Mouse (Mus musculus): ENCODE data around the gene Pisd. TPM values are rescaled to one million over a fixed set of nuclear protein-coding genes. Genes with fewer than 3 reads are reported as not detected.
A peak's percentile ranks its signal among the peaks of the same experiment; 100 is the strongest.

Gene Pisd
- polyA plus RNA-seq, 1 experiment = 28.7 TPM

- H3K27me3 ChIP-seq (ENCODE audit: control insufficient read depth, insufficient read depth, low read length) = no peaks in the 10 kb centered on the region
- H3K27ac ChIP-seq (ENCODE audit: control insufficient read depth, insufficient read depth, low read depth, low read length) = no peak overlapping the region
- no peak overlapping the region for H3K4me3 ChIP-seq (ENCODE audit: control insufficient read depth, low read depth, low read length)
- H3K4me1 ChIP-seq (ENCODE audit: control insufficient read depth, insufficient read depth, low read length) = no peaks in the 10 kb centered on the region
- no peaks in the 10 kb centered on the region for H3K36me3 ChIP-seq (ENCODE audit: control insufficient read depth, insufficient read depth, low read length)
- TF ChIP-seq CTCF (IDR thresholded peaks at IDR 0.05; ENCODE audit: control insufficient read depth, insufficient read depth, insufficient replicate concordance, low read depth, low read length) (no peak), POLR2A (IDR thresholded peaks at IDR 0.05; ENCODE audit: control insufficient read depth, low read depth, low read length) (no peak)
Observed at GRCm38 (mm10) chr5:32718916-32719315, 66.5 kb downstream of the Pisd start.

DNA sequence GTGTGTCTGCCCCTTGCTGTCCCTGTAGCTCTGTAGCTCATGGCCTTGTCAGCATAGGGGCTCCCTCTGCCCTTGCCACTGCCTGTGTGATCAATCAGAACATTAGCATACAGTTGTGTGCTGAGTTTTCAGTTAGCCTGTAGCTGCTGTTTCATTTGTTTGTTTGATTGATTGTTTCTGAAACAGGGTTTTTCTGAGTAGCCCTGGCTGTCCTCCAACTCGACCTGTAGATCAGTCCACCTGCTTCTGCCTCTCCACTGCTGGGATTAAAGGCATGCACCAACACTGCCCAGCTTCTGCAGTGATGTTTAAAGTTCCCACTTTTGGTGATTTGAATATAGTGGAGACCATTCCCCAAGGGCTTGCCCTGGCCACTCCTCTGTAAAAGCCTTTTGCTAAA lies 67.7 kb downstream of the Pisd start:
- TF ChIP-seq POLR2A (IDR thresholded peaks at IDR 0.05; ENCODE audit: control insufficient read depth, low read depth, low read length) = no peak
- TF ChIP-seq CTCF (IDR thresholded peaks at IDR 0.05; ENCODE audit: control insufficient read depth, insufficient read depth, insufficient replicate concordance, low read depth, low read length) = no peak
- Histone ChIP-seq H3K4me3 (ENCODE audit: control insufficient read depth, low read depth, low read length) (no peak overlapping the region), H3K4me1 (ENCODE audit: control insufficient read depth, insufficient read depth, low read length) (no peaks in the 10 kb centered on the region; the same call in 1 of the 2 replicates), H3K27me3 (ENCODE audit: control insufficient read depth, insufficient read depth, low read length) (no peaks in the 10 kb centered on the region), H3K27ac (ENCODE audit: control insufficient read depth, insufficient read depth, low read depth, low read length) (no peak overlapping the region), H3K36me3 (ENCODE audit: control insufficient read depth, insufficient read depth, low read length) (no peaks in the 10 kb centered on the region)

GRCm38 (mm10) chr5:32713703-32714467 lies 71.6 kb downstream of the Pisd start:
- Histone ChIP-seq H3K4me3 (ENCODE audit: control insufficient read depth, low read depth, low read length) (peak overlapping the region; percentile 90), H3K27ac (ENCODE audit: control insufficient read depth, insufficient read depth, low read depth, low read length) (peak overlapping the region; percentile 89), H3K4me1 (ENCODE audit: control insufficient read depth, insufficient read depth, low read length) (no peaks in the 10 kb centered on the region; the same call in 1 of the 2 replicates), H3K36me3 (ENCODE audit: control insufficient read depth, insufficient read depth, low read length) (no peaks in the 10 kb centered on the region), H3K27me3 (ENCODE audit: control insufficient read depth, insufficient read depth, low read length) (no peaks in the 10 kb centered on the region)
- peak; percentile 86 for TF ChIP-seq POLR2A (IDR thresholded peaks at IDR 0.05; ENCODE audit: control insufficient read depth, low read depth, low read length)
- TF ChIP-seq CTCF (IDR thresholded peaks at IDR 0.05; ENCODE audit: control insufficient read depth, insufficient read depth, insufficient replicate concordance, low read depth, low read length) = peak; percentile 76

DNA sequence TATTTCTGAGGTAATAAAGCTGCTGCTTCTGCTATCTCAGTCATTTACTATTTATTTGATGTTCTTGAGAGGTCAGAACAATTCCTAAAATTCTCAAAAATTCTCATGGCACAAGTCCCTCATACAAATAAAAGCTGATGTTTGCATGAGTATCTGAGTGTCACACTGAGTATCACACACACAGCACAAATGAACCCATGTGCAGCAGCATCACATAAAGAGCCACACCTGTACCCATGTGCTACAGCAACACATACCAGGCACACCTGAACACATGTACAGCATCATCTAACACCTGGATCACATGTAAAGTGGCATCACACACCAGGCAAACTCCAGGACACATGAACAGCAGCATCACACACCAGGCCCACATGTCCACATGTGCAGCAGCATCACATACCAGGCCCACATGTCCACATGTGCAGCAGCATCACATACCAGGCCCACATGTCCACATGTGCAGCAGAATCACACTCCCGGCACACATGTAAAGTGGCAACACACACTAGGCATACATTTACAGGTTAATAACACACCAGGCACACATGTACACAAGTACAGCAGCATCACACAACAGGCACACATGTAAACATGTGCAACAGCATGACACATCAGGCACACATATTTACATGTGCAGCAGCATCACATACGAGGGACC lies 72.3 kb downstream of the Pisd start:
- Histone ChIP-seq H3K36me3 (ENCODE audit: control insufficient read depth, insufficient read depth, low read length) (no peaks in the 10 kb centered on the region), H3K27ac (ENCODE audit: control insufficient read depth, insufficient read depth, low read depth, low read length) (peak overlapping the region; percentile 89), H3K27me3 (ENCODE audit: control insufficient read depth, insufficient read depth, low read length) (no peaks in the 10 kb centered on the region), H3K4me1 (ENCODE audit: control insufficient read depth, insufficient read depth, low read length) (no peaks in the 10 kb centered on the region; the same call in 1 of the 2 replicates), H3K4me3 (ENCODE audit: control insufficient read depth, low read depth, low read length) (peak overlapping the region; percentile 90)
- TF ChIP-seq CTCF (IDR thresholded peaks at IDR 0.05; ENCODE audit: control insufficient read depth, insufficient read depth, insufficient replicate concordance, low read depth, low read length) (peak; percentile 18; the same call in 1 of the 2 replicates), POLR2A (IDR thresholded peaks at IDR 0.05; ENCODE audit: control insufficient read depth, low read depth, low read length) (no peak)

DNA sequence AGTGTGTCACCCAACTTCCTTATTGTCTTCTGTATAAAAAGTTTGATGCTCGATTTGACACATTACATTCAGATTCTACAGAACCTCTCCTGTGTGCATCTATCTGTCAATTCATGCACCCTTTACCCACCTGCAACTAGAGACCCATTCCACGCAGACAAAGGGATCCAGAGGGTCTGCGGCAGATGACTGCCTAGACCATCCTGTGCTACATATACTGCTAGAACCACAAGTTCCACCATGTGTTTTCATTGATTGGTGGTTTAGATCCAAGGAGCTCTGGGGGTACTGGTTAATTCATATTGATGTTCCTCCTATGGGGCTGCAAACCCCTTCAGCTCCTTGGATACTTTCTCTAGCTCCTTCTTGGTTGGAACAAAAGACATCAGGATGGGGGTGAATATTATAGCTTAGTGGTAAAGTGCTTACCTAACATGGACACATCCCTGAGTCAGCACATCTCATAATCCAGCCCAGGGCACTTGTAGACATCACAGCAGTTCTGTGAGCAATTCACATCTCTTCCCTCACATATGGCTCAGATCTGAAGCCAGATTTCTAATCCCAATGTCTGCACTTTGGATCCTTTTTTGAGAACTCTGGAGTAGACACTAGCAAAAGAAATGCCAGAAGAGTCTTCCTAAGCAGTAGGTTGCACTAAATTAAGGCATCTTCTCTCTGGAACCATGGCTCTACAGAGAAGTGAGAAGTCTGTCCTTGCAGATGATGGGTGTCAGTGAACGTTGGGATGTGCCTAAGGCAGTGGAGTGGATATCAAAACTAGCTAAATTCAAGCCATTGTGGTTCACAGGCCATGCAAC lies 73.0 kb downstream of the Pisd start:
- H3K27ac ChIP-seq (ENCODE audit: control insufficient read depth, insufficient read depth, low read depth, low read length) = no peak overlapping the region; the same call in 1 of the 2 replicates
- no peaks in the 10 kb centered on the region for H3K36me3 ChIP-seq (ENCODE audit: control insufficient read depth, insufficient read depth, low read length)
- H3K27me3 ChIP-seq (ENCODE audit: control insufficient read depth, insufficient read depth, low read length) = no peaks in the 10 kb centered on the region
- TF ChIP-seq POLR2A (IDR thresholded peaks at IDR 0.05; ENCODE audit: control insufficient read depth, low read depth, low read length) = no peak
- TF ChIP-seq CTCF (IDR thresholded peaks at IDR 0.05; ENCODE audit: control insufficient read depth, insufficient read depth, insufficient replicate concordance, low read depth, low read length) = no peak
- H3K4me3 ChIP-seq (ENCODE audit: control insufficient read depth, low read depth, low read length) = no peak overlapping the region
- H3K4me1 ChIP-seq (ENCODE audit: control insufficient read depth, insufficient read depth, low read length) = no peaks in the 10 kb centered on the region; the same call in 1 of the 2 replicates

GRCm38 (mm10) chr5:32711485-32711884 lies 74.0 kb downstream of the Pisd start:
- no peak overlapping the region for H3K27ac ChIP-seq (ENCODE audit: control insufficient read depth, insufficient read depth, low read depth, low read length)
- no peak for TF ChIP-seq CTCF (IDR thresholded peaks at IDR 0.05; ENCODE audit: control insufficient read depth, insufficient read depth, insufficient replicate concordance, low read depth, low read length)
- TF ChIP-seq POLR2A (IDR thresholded peaks at IDR 0.05; ENCODE audit: control insufficient read depth, low read depth, low read length) = no peak
- no peaks in the 10 kb centered on the region for H3K27me3 ChIP-seq (ENCODE audit: control insufficient read depth, insufficient read depth, low read length)
- no peak overlapping the region for H3K4me3 ChIP-seq (ENCODE audit: control insufficient read depth, low read depth, low read length)
- H3K36me3 ChIP-seq (ENCODE audit: control insufficient read depth, insufficient read depth, low read length) = no peaks in the 10 kb centered on the region
- no peaks in the 10 kb centered on the region; the same call in 1 of the 2 replicates for H3K4me1 ChIP-seq (ENCODE audit: control insufficient read depth, insufficient read depth, low read length)
